Mouse (Mus musculus) limb, embryonic 13.5 days (tissue): Measurements from ENCODE around the gene Vmn1r72. TPM values are rescaled to one million over a fixed set of nuclear protein-coding genes. Genes with fewer than 3 reads are reported as not detected.
"Not testable (repeated sequence)": the region's sequence is repeated elsewhere in the genome, so short reads cannot be mapped to it uniquely, and the experiment has no call there.

ENCODE experiments used
- ATAC-seq: fragments of 200-750 bp; cut with Nextera tagmentation; 2 replicates; pipeline ENCODE4 v1.8.0; 2017; ENCODE audit warnings: low read depth, moderate number of reproducible peaks, moderate TSS enrichment; ENCODE audit not compliant: low FRiP score
- H3K27ac ChIP-seq: fragments of 300-500 bp; sonication (generic); 2 replicates; pipeline ENCODE4 v1.5.1; 2015; ENCODE audit warnings: inconsistent platforms, mild to moderate bottlenecking, moderate library complexity
- H3K27me3 ChIP-seq: fragments of 300-500 bp; sonication (generic); 2 replicates; pipeline ENCODE4 v1.6.1; 2015; ENCODE audit warnings: mild to moderate bottlenecking, inconsistent platforms
- H3K36me3 ChIP-seq: fragments of 300-500 bp; sonication (generic); 2 replicates; pipeline ENCODE4 v1.6.1; 2015; ENCODE audit warnings: inconsistent platforms, mild to moderate bottlenecking, moderate library complexity
- H3K4me1 ChIP-seq: fragments of 300-500 bp; sonication (generic); 2 replicates; pipeline ENCODE4 v1.6.1; 2015; ENCODE audit warnings: inconsistent platforms
- H3K4me2 ChIP-seq: fragments of 300-500 bp; sonication (generic); replicated peaks from 2 replicates; pipeline ENCODE4 v1.6.1; 2015; ENCODE audit warnings: inconsistent platforms, mild to moderate bottlenecking, moderate library complexity
- H3K4me3 ChIP-seq: fragments of 300-500 bp; sonication (generic); 2 replicates; pipeline ENCODE4 v1.5.1; 2015; ENCODE audit warnings: moderate library complexity, mild to moderate bottlenecking, inconsistent platforms
- H3K9ac ChIP-seq: fragments of 300-500 bp; sonication (generic); 2 replicates; pipeline ENCODE4 v1.6.1; 2015; ENCODE audit warnings: mild to moderate bottlenecking, inconsistent platforms
- H3K9me3 ChIP-seq: fragments of 300-500 bp; sonication (generic); 2 replicates; pipeline ENCODE4 v1.6.1; 2016; ENCODE audit warnings: inconsistent platforms
- WGBS: fragments of 180-500 bp; shearing (Covaris S2); methylation state at CpG from one replicate; pipeline ENCODE4 v1.1.7; 2015; 5-methylcytosine and 5-hydroxymethylcytosine counted together
- polyA plus RNA-seq: library from polyadenylated mRNA; unstranded; fragments of >200 nt; fragmentation: Nextera tagmentation; extraction: Ambion mirVana; gene quantifications from 2 replicates; pipeline ENCODE4 v1.2.1, GENCODE M21; 2015

The Vmn1r72 gene
- polyA plus RNA-seq: not detected in 2 replicates

GRCm38 (mm10) chr7:11680047-11680446 lies at the start of gene Vmn1r72:
Gene Vmn1r72 (minus strand): TSS chr7:11680147.
- H3K4me3 ChIP-seq, H3K9ac ChIP-seq, H3K27me3 ChIP-seq, H3K27ac ChIP-seq, H3K4me2 ChIP-seq, ATAC-seq, H3K36me3 ChIP-seq, H3K4me1 ChIP-seq: not testable (repeated sequence)
- H3K9me3 ChIP-seq: peaks cover 23% of the 10 kb centered on the region

GRCm38 (mm10) chr7:11617082-11617481 lies 62.9 kb downstream of the Vmn1r72 start:
- H3K4me1 ChIP-seq, ATAC-seq, H3K27ac ChIP-seq, H3K36me3 ChIP-seq, H3K27me3 ChIP-seq, H3K4me3 ChIP-seq, H3K9ac ChIP-seq, H3K4me2 ChIP-seq, H3K9me3 ChIP-seq: not testable (repeated sequence)
- WGBS: 11% methylated on average over 8 of the region's 8 CpGs

Other genes starting within 250 kb of the Vmn1r72 start
- not detected in 2 replicates for gene Zscan4-ps2, start 165.8 kb downstream of the Vmn1r72 start, polyA plus RNA-seq
- not detected in 2 replicates for gene Zscan4-ps3, start 70.8 kb downstream of the Vmn1r72 start, polyA plus RNA-seq
- gene Vmn1r73, start 50.1 kb upstream of the Vmn1r72 start, polyA plus RNA-seq: not detected in 2 replicates
- gene Vmn1r74, start 153.8 kb upstream of the Vmn1r72 start, polyA plus RNA-seq: not detected in 2 replicates
- gene Vmn1r75, start 194.5 kb upstream of the Vmn1r72 start, polyA plus RNA-seq: not detected in 2 replicates